Mouse (Mus musculus): ENCODE data around the gene Crcp.

DNA sequence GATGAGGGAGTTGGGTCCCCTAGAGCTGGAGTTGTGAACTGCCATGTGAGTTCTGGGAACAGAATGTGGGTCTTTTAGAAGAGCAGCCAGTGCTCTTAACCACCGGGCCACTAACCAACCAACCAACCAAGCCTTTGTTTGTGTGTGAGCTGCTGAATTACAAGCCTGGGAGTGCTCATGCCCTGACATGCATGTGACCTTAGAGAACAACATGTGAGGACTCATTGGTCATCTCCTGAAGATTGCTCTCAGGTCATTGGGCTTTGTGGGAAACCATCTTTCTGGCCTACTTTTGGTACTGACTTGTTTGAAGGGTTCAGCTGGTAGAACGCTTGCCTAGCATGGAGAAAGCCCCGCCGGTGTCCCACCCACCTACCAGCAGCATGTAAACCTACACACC lies 19.3 kb upstream of the Crcp start:
- TF ChIP-seq CTCF (IDR thresholded peaks at IDR 0.05; ENCODE audit: extremely low read depth, insufficient read length, insufficient replicate concordance, low read depth, low read length) = no peak
- TF ChIP-seq POLR2A (IDR thresholded peaks at IDR 0.05; ENCODE audit: low read depth, low read length) = no peak
